Mouse (Mus musculus) E14TG2a.4 (cell line): Measurements from ENCODE around the gene Galnt17.

Experiments used
- H3K27me3 ChIP-seq: 2 replicates; pipeline ENCODE4 v1.6.1; 2014; ENCODE audit warnings: low read length, control low read depth; ENCODE audit not compliant: insufficient read depth
- H3K36me3 ChIP-seq: 2 replicates; pipeline ENCODE4 v1.6.1; 2014; ENCODE audit warnings: low read length, control low read depth; ENCODE audit not compliant: insufficient read depth
- H3K4me1 ChIP-seq: replicated peaks from 2 replicates; pipeline ENCODE4 v1.6.1; 2014; ENCODE audit warnings: low read depth, low read length, control low read depth
- H3K4me3 ChIP-seq: replicated peaks from 2 replicates; pipeline ENCODE4 v1.5.1; 2014; ENCODE audit warnings: mild to moderate bottlenecking, low read length
- H3K9me3 ChIP-seq: 2 replicates; pipeline ENCODE4 v1.6.1; 2014; ENCODE audit warnings: low read length, control low read depth
- CTCF ChIP-seq: conservative IDR thresholded peaks from 2 replicates; pipeline ENCODE4 v1.5.1; 2014; ENCODE audit warnings: low read length
- NANOG ChIP-seq: IDR thresholded peaks from 2 replicates; pipeline ENCODE4 v1.6.1; 2014; ENCODE audit warnings: borderline replicate concordance, low read length, mixed read lengths
- POU5F1 ChIP-seq: IDR thresholded peaks from 2 replicates; pipeline ENCODE4 v1.6.1; 2014; ENCODE audit warnings: low read length, borderline replicate concordance

Gene Galnt17

DNA sequence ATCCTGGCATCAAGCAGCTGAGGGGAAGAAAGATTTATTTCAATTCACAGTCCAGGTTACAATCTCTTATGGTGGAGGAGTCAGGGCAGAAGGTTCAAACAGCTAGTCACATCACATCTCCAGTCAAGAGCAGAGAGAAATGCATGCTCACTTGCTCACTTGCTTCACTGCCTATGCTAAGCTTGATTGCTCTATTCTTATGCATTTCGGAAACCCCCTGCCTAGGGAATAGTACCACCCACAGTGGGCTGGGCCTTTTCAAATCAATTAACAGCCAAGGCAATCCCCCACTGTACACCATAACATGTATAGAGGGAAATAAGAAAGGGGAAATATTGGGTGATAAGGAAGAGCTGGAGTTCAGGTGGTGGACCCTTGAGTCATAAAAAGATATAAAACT, 212.7 kb downstream of the Galnt17 start:
- H3K36me3 ChIP-seq, result no peaks in the 10 kb centered on the region
- H3K4me1 ChIP-seq, result peaks cover 32% of the 10 kb centered on the region
- no peaks in the 10 kb centered on the region for H3K27me3 ChIP-seq
- TF ChIP-seq CTCF (no peak), NANOG (peak; percentile 87; the same call in 1 of the 2 replicates), POU5F1 (peak; percentile 99)
- H3K9me3 ChIP-seq, result peaks cover 53% of the 10 kb centered on the region
- H3K4me3 ChIP-seq, result no peak overlapping the region

DNA sequence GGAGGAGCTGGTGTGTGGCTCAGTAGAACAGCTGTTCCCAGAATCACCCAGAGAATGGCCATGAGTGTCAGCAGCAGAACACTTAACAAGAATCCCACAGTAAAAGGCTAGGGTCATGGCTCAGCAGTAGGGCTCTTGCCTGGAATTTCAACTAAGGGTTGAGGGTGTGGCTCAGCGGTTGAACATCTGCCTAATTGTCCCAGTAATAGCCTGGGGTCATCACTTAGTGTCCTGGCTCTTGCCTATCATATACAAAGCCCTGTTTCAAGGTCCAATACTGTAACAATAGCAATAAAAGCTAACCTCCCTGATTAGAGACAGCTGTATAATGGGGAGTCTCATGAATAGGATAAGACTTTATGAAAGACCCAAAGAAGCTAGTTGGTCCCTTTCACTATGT, 213.5 kb downstream of the Galnt17 start:
- H3K9me3 ChIP-seq, result peaks cover 47% of the 10 kb centered on the region
- no peaks in the 10 kb centered on the region for H3K27me3 ChIP-seq
- peaks cover 32% of the 10 kb centered on the region for H3K4me1 ChIP-seq
- H3K36me3 ChIP-seq, result no peaks in the 10 kb centered on the region
- 0 out of 2 replicates have a peak overlapping the region, but pooled peaks have one; percentile 4 for H3K4me3 ChIP-seq
- no peak for TF ChIP-seq CTCF
- peak; percentile 69 for TF ChIP-seq NANOG

DNA sequence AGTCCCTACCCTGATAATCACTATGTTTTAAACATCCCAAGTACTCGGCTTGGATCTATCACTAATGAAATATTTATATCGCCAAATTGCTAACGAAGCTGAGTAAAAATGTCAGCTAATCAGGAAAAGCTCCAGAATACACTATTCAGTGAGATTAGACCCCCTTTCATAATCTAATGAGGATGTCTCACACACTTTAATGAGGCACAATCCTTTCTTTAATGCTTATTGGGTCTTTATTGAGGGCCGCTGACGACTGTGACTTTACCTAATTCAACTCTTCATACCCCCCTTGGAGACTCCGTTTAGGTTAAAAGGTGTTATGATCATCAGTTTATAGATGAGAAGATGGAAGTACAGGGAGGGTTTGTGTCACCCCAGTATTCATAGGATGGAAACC, 214.2 kb downstream of the Galnt17 start:
- Histone ChIP-seq H3K27me3 (no peaks in the 10 kb centered on the region), H3K4me1 (peaks cover 33% of the 10 kb centered on the region), H3K9me3 (peaks cover 41% of the 10 kb centered on the region), H3K36me3 (no peaks in the 10 kb centered on the region), H3K4me3 (0 out of 2 replicates have a peak overlapping the region, but pooled peaks have one; percentile 4)
- no peak for TF ChIP-seq CTCF
- TF ChIP-seq NANOG, result peak; percentile 71; the same call in 1 of the 2 replicates

DNA sequence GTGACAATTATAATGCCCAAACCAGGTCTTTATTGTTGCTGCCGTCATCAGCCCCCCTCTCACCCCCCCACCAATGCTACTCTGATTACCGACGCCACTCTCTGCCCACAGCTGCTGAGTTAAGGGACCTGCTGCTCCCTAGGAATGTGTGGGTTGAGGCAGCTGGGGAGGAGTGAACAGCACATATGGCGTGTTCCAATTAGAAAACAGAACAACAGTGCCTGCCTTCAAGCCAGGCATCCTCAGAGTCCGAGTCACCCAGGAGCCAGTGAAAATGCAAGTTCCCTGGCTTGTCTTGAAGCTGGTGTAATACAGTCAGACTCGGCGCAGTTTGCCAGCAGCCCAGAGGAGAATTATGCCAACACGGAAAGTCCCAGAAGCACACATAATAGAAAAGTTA, 218.4 kb downstream of the Galnt17 start:
- H3K4me3 ChIP-seq, result no peak overlapping the region

DNA sequence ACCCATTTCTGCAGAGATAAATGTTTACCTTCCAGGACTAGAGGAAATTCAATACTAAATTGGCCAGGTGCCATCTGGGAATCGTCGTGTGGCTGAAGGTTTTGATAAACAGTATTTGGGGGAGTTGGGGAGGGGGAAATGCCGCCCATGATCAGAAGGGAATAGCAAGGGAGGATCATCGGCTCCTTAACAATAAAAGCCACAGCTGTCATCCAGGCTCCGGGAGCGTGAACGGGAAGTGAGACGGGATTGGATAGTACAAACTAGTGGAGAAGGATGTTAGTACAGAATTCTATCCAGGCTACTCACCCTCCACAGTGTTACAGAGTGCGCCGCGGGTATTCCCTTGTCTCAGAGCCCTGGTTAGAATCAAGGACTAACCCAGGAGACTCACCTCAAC, 219.4 kb downstream of the Galnt17 start:
- peaks cover 6% of the 10 kb centered on the region; the same call in 1 of the 2 replicates for H3K9me3 ChIP-seq
- no peaks in the 10 kb centered on the region for H3K36me3 ChIP-seq
- no peak overlapping the region for H3K4me3 ChIP-seq
- no peaks in the 10 kb centered on the region for H3K27me3 ChIP-seq
- TF ChIP-seq CTCF (no peak), POU5F1 (no peak), NANOG (no peak)
- peaks cover 8% of the 10 kb centered on the region; the same call in 1 of the 2 replicates for H3K4me1 ChIP-seq

More for the DNA sequence above, 218.4 kb downstream of the Galnt17 start:
- peaks cover 6% of the 10 kb centered on the region; the same call in 1 of the 2 replicates for H3K9me3 ChIP-seq
- peaks cover 18% of the 10 kb centered on the region for H3K4me1 ChIP-seq
- no peaks in the 10 kb centered on the region for H3K36me3 ChIP-seq
- no peaks in the 10 kb centered on the region for H3K27me3 ChIP-seq
- TF ChIP-seq CTCF (no peak), POU5F1 (no peak), NANOG (no peak)

DNA sequence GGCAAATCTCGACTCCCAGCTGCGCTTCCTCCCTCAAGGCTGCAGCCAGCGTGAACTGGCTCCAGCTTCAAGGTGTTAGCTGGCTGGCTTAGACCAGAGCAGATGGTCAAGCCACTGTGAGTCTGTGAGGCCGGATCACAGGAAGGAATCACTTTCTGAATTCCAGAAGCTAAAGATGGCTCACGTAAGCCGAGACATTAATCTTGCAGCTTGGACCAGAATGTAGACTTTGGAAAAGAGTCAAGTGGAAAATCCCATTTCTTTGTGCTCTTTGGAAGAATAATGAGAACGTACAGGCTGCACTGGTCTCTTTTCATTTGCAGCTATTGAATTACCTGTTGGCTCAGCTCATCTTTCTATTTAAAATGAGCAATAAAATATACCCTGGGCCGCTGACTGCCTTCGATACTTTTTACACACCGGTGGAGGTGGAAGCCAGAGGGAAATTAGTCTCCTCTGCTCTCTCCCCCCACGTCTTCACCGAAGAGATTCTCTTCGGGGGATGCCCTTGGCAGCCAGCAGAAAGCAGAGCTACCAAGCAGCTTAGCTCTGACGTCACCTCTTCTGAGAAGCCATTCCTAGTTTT, 225.1 kb downstream of the Galnt17 start:
- TF ChIP-seq NANOG (no peak), CTCF (no peak), POU5F1 (no peak)

DNA sequence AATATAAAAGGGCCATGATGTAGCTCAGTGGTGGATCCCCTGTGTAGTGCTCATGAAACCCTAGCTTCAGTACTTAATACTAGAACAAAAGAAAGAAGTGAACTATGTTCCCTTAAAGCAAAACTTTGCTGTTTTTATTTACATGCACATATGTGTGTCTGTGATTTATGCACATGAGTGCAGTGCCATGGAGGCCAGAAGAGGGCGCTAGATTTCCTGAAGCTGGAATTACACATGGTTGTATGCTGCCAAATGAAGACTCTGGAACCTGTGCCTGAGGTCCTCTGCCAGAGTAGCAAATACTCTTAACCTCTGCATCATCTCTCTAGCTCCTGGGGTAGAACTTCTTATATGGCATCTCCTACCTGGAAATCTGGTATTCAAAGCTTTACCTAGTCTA, 230.6 kb downstream of the Galnt17 start:
- Histone ChIP-seq H3K4me3 (no peak overlapping the region), H3K4me1 (peaks cover 30% of the 10 kb centered on the region), H3K9me3 (no peaks in the 10 kb centered on the region), H3K27me3 (no peaks in the 10 kb centered on the region), H3K36me3 (no peaks in the 10 kb centered on the region)
- TF ChIP-seq POU5F1 (no peak), CTCF (peak; percentile 83)

More for the DNA sequence above, 225.1 kb downstream of the Galnt17 start:
- no peaks in the 10 kb centered on the region for H3K27me3 ChIP-seq
- no peaks in the 10 kb centered on the region for H3K36me3 ChIP-seq
- H3K4me1 ChIP-seq, result peaks cover 20% of the 10 kb centered on the region
- H3K9me3 ChIP-seq, result no peaks in the 10 kb centered on the region
- H3K4me3 ChIP-seq, result no peak overlapping the region

DNA sequence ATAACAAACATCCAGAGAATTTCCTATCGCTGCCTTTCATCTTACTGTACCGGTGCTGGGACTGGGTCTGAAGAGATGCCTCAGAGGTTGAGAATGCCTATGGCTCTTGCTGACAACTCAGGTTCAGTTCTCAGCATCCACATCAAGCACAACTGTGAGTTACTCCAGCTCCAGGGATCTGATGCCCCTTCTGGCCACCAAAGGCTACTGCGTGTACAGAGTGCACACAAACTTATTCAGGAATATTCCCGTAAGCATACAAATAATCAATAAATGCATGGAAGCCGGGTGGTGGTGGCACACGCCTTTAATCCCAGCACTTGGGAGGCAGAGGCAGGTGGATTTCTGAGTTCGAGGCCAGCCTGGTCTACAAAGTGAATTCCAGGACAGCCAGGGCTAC, 232.5 kb downstream of the Galnt17 start:
- H3K4me1 ChIP-seq, result peaks cover 31% of the 10 kb centered on the region
- H3K9me3 ChIP-seq, result peaks cover 2% of the 10 kb centered on the region; the same call in 1 of the 2 replicates
- no peak overlapping the region for H3K4me3 ChIP-seq
- H3K36me3 ChIP-seq, result no peaks in the 10 kb centered on the region
- H3K27me3 ChIP-seq, result no peaks in the 10 kb centered on the region
- TF ChIP-seq CTCF, result peak; percentile 66
- TF ChIP-seq NANOG, result no peak

DNA sequence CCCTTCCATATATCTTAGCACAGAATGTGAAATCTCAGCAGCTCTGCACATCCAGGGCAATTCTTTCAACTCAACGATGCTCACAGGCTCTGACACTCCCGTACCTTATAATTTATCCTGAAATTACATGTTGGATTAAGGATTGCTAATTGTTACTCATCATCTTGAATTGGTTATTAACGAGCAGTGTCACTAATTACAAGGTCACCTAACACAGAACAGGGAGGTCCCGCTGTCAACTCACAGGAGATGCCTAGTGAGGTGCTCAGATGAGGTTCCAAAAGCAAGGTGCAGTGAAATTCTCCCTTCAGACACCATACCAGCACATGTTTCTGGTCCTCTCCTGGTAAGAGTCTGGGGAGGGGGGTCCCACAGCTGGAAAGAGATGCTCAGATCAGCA, 234.0 kb downstream of the Galnt17 start:
- no peaks in the 10 kb centered on the region for H3K27me3 ChIP-seq
- TF ChIP-seq CTCF, result no peak
- H3K4me3 ChIP-seq, result no peak overlapping the region
- H3K4me1 ChIP-seq, result peaks cover 30% of the 10 kb centered on the region
- no peaks in the 10 kb centered on the region for H3K36me3 ChIP-seq
- H3K9me3 ChIP-seq, result peaks cover 3% of the 10 kb centered on the region; the same call in 1 of the 2 replicates
